Mouse (Mus musculus) urinary bladder, postnatal 4 days (tissue): Measurements from ENCODE around the gene Sema3e.

Source experiments
- DNase-seq, 2 experiments: peaks; one replicate each; pipeline ENCODE4 v3.0.0; 2021 to 2022; ENCODE audit warnings: low spot score in 2 of 2

Gene Sema3e

GRCm38 (mm10) chr5:14025205-14026124 lies at the start of gene Sema3e:
Gene Sema3e, plus strand, starts transcription at chr5:14025276.
- DNase-seq: peak; percentile 25 to 63

GRCm38 (mm10) chr5:13977576-13977975 lies 47.5 kb upstream of the Sema3e start:
- no peak for DNase-seq

GRCm38 (mm10) chr5:13979156-13979555 lies 45.9 kb upstream of the Sema3e start:
- no peak for DNase-seq

- no peak for DNase-seq
Observed at GRCm38 (mm10) chr5:13982417-13983054, 42.5 kb upstream of the Sema3e start.

GRCm38 (mm10) chr5:13983608-13984007 lies 41.5 kb upstream of the Sema3e start:
- no peak for DNase-seq

GRCm38 (mm10) chr5:13985669-13986068 lies 39.4 kb upstream of the Sema3e start:
- no peak for DNase-seq

- no peak for DNase-seq
Observed at GRCm38 (mm10) chr5:13987123-13987522, 38.0 kb upstream of the Sema3e start.

- no peak for DNase-seq
Observed at GRCm38 (mm10) chr5:13988023-13988422, 37.1 kb upstream of the Sema3e start.

- DNase-seq: peak in 1 of 2 experiments; percentile 46
Observed at GRCm38 (mm10) chr5:13992734-13993396, 32.2 kb upstream of the Sema3e start.

GRCm38 (mm10) chr5:14028341-14028740 lies 3.3 kb downstream of the Sema3e start:
- no peak for DNase-seq

- DNase-seq: no peak
Observed at GRCm38 (mm10) chr5:14030796-14031195, 5.7 kb downstream of the Sema3e start.

- no peak for DNase-seq
Observed at GRCm38 (mm10) chr5:14032056-14032455, 7.0 kb downstream of the Sema3e start.

- DNase-seq: no peak
Observed at GRCm38 (mm10) chr5:14033302-14033701, 8.2 kb downstream of the Sema3e start.

GRCm38 (mm10) chr5:14038813-14039496 lies 13.9 kb downstream of the Sema3e start:
- no peak for DNase-seq

GRCm38 (mm10) chr5:14040208-14040607 lies 15.1 kb downstream of the Sema3e start:
- no peak for DNase-seq

GRCm38 (mm10) chr5:14043116-14043515 lies 18.0 kb downstream of the Sema3e start:
- no peak for DNase-seq

GRCm38 (mm10) chr5:14043983-14044382 lies 18.9 kb downstream of the Sema3e start:
- no peak for DNase-seq

GRCm38 (mm10) chr5:14048660-14049059 lies 23.6 kb downstream of the Sema3e start:
- DNase-seq: no peak

GRCm38 (mm10) chr5:14054472-14054871 lies 29.4 kb downstream of the Sema3e start:
- DNase-seq: no peak

GRCm38 (mm10) chr5:14059895-14060553 lies 34.9 kb downstream of the Sema3e start:
- DNase-seq: no peak

GRCm38 (mm10) chr5:14062918-14063481 lies 37.9 kb downstream of the Sema3e start:
- no peak for DNase-seq
